Mouse (Mus musculus) myocyte (in vitro differentiated cells): ENCODE results near the gene E130311K13Rik.

Experiments used
- E2F4 ChIP-seq: IDR thresholded peaks from one replicate; pipeline ENCODE4 v1.6.1; 2011; ENCODE audit warnings: mild to moderate bottlenecking, control low read depth, moderate library complexity; ENCODE audit not compliant: insufficient read depth
- MYOD1 ChIP-seq, 3 experiments: IDR thresholded peaks; one replicate each; pipeline ENCODE4 v1.6.1; 2011; ENCODE audit warnings: control low read depth in 2 of 3, low read depth in 2 of 3, mild to moderate bottlenecking in 2 of 3, moderate library complexity in 1 of 3; ENCODE audit not compliant: insufficient read length in 2 of 3, control insufficient read depth in 1 of 3
- MYOG ChIP-seq, 3 experiments: IDR thresholded peaks; one replicate each; pipeline ENCODE4 v1.6.1; 2011; ENCODE audit warnings: control low read depth in 2 of 3, low read depth in 2 of 3, mild to moderate bottlenecking in 2 of 3; ENCODE audit not compliant: insufficient read length in 2 of 3, control insufficient read depth in 1 of 3, insufficient read depth in 1 of 3
- POLR2A ChIP-seq: IDR thresholded peaks from one replicate; pipeline ENCODE4 v1.6.1; 2011; ENCODE audit warnings: low read depth, mild to moderate bottlenecking, control low read depth, moderate library complexity; ENCODE audit not compliant: insufficient read length
- POLR2AphosphoS2 ChIP-seq: IDR thresholded peaks from one replicate; pipeline ENCODE4 v1.6.1; 2011; ENCODE audit warnings: low read depth, control low read depth; ENCODE audit not compliant: insufficient read length

DNA sequence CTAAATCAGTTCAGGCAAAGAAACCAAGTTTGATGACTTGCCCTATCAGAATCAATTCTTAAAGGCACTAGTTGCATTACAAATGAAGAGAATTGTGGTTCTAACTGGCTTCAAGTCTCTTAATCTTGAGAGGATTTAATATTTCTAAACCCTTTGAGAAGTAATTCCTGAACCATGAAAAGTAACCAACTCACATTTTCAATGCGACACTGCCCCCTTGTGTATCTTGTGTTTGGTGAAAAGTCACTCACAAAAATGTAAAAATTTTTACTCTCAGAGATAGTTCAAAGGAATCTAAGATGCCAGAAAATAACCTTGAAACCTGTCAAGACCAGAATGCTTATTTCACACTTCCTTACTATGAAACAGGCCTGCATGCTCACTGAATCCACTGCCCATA, 61.0 kb downstream of the E130311K13Rik start:
- no peak for TF ChIP-seq E2F4
- no peak for TF ChIP-seq POLR2A
- no peak for TF ChIP-seq POLR2AphosphoS2
- no peak for TF ChIP-seq MYOG (IDR thresholded peaks at IDR 0.05; ENCODE audit: control insufficient read depth in 1 of 3, insufficient read depth in 1 of 3, insufficient read length in 2 of 3, low read depth in 2 of 3)
- no peak for TF ChIP-seq MYOD1 (IDR thresholded peaks at IDR 0.05; ENCODE audit: control insufficient read depth in 1 of 3, insufficient read length in 2 of 3, low read depth in 2 of 3)
